Mouse (Mus musculus) left cerebral cortex, postnatal 36 days (tissue): Measurements from ENCODE around the gene Tmco5. TPM values are rescaled to one million over a fixed set of nuclear protein-coding genes. Genes with fewer than 3 reads are reported as not detected.

Source experiments
- DNase-seq, 2 experiments: peaks; one replicate each; pipeline ENCODE4 v3.0.0; 2021 to 2022; ENCODE audit warnings: low spot score in 2 of 2, mixed read lengths in 1 of 2
- intact Hi-C: fragments of 180-260 bp; cut with DNase I; formaldehyde crosslinking; loops from one replicate; pipeline ENCODE4 v1.15.1; 2025
- total RNA-seq, 2 experiments: library from RNA; stranded (reverse); gene quantifications; 2 replicates each; pipeline ENCODE4 v1.2.3; 2021

Tmco5 gene
- total RNA-seq = 1 to 10 TPM; 3.5 to 5.7 TPM

GRCm38 (mm10) chr2:116878391-116878790, at the start of gene Tmco5:
TSS of gene Tmco5 (plus strand) at chr2:116878691.
- intact Hi-C loops = no loop called here
- DNase-seq = no peak

- intact Hi-C loops = no loop called here
- DNase-seq = no peak
Observed at GRCm38 (mm10) chr2:116831863-116832262, 46.6 kb upstream of the Tmco5 start.

DNA sequence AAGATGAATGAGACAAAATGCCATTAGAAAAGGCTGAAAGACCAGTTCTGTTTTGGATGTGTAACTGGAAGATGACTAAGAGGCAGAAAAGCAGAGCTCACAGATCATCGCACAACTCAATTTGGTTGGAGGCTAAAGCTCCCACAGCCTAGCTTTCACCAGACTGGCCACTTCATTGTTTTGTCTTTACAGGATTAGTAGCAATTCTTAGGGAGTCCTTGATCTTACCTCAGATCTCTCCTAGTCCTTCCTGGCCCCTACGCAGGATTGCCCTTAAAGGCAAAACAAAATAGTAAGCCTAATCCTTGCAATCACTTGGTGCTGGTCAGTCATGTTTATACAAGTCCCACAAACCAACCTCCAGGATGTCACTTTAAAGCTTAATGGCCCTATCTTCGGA, 40.7 kb upstream of the Tmco5 start:
- intact Hi-C loops = no loop called here
- DNase-seq = no peak

DNA sequence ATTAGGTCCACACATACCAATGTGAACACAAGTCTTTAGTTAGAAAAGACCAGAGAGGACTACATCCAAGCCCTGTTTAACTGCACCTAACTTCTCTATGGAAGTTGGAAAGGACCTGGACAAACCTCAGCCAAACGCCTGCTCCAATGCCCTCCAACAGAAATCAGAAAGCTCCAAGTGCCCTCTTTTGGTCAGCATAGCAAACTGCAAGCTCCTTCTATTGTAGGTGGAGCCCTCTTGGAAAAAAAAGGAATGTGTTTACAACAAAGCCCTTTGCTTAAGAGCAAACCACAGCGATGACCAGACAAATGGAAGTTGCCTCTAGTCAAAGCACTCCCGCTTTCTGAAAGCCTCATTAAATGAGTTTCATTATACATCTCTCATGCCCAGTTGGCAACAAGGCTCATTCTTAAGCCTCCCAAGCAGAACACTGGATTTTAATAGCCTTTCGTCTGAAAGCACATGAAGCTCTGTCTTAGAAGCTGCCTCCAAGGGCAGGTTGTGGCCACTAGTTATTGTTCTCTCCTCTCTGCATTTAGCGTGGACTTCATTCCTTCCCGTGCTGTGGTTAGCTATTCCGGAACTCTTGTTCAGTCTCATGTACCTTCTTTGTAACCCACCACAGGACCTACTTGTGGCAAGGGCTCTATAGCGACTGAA, 39.8 kb upstream of the Tmco5 start:
- intact Hi-C loops = no loop called here
- peak in 1 of 2 experiments; percentile 13 for DNase-seq

DNA sequence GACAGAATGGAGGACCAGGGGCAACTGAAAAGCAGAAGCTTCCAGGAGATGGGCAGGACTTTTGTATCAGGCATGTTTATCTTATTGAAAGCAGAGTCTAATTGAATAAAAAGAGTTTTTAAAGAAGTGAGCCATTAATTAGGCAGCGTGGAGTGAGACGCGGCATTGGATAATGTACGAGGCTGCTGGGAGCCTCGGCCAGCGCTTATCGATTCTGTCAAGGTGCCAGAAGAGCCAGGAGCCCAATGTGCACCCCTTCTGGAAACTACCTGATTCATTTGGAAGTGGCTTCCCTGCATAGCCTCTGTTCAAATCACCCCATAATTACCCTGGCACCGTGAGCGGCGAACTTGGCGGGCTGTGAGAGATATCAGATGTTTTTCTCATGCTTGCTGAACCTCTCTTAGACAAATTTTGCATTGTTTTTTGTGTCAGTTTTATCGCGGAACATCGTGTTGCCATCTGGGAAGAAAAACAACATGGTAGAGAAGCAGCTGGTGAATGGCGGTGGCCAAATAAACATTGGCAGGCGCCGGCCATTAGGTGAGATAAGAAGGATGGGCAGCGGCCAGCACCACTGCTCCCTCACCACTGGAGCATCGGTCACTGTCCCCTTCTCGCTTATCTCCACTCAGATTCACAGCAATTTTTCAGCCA, 28.4 kb upstream of the Tmco5 start:
- intact Hi-C loops = no loop called here
- DNase-seq = no peak

GRCm38 (mm10) chr2:116851356-116851755, 27.1 kb upstream of the Tmco5 start:
- intact Hi-C loops = no loop called here
- no peak for DNase-seq

DNA sequence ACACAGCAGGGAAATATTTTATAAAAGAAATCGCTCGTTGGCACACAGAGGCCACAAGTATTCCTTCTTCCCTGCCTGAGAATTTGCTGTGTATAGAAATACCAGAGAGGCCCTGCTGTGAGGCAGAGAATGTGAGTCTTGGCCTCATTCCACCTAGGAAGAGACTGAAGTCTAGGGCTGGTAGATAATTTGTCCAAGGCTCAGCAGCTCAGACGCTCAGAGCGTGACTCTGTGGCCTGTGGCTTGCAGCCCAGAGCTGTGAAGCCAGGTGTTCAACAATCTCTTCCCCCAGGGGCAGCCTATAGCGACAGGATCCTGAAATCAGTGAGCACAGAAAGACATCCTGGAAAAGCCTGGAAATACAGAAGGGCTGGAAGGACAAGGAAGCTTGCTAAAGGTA, 26.2 kb upstream of the Tmco5 start:
- no peak for DNase-seq
- intact Hi-C loops = no loop called here

GRCm38 (mm10) chr2:116858703-116859102, 19.8 kb upstream of the Tmco5 start:
- intact Hi-C loops = no loop called here
- DNase-seq = no peak

GRCm38 (mm10) chr2:116876955-116877615, 1.4 kb upstream of the Tmco5 start:
- no peak for DNase-seq
- intact Hi-C loops = no loop called here

DNA sequence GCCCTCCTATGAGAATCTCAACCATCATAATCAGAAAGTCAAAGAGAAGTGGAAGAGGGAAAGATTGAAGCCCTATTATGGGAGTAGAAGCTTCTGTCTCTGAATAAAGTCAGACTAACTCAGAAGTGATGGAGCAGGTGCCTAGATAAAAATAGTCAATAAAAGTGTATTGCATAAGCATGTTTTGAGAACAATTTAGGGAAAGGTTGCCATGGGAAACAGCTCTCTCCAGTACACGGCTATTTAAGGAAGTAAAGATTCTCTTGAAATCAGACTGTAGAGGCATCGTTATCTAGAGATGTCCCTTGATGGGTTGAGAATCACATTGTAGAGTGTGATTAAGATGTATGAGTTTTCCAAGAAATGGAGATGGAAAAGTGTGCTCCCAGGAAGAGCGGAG, 1.2 kb downstream of the Tmco5 start:
- no peak for DNase-seq
- intact Hi-C loops = no loop called here

- no peak for DNase-seq
- intact Hi-C loops = no loop called here
Observed at GRCm38 (mm10) chr2:116893316-116893987, 15.0 kb downstream of the Tmco5 start.

DNA sequence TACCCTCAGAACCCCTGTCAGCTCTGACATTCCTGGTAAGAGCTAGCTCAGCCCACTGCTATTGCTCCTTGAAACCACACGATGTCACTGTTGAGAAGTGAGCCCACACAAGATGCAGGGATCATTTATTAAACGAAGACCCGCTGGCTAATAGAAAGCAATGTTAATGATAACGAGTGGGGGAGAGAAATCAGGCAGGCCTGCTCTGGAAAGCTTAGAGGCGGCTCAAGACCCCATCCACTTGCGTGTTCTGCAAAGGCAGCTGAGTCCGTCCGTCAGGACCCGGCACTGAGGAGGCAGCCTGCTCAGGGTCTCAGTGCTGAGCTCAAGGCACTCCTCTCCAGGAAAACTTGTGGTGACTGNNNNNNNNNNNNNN, 15.5 kb downstream of the Tmco5 start:
- DNase-seq = no peak
- intact Hi-C loops = no loop called here

DNA sequence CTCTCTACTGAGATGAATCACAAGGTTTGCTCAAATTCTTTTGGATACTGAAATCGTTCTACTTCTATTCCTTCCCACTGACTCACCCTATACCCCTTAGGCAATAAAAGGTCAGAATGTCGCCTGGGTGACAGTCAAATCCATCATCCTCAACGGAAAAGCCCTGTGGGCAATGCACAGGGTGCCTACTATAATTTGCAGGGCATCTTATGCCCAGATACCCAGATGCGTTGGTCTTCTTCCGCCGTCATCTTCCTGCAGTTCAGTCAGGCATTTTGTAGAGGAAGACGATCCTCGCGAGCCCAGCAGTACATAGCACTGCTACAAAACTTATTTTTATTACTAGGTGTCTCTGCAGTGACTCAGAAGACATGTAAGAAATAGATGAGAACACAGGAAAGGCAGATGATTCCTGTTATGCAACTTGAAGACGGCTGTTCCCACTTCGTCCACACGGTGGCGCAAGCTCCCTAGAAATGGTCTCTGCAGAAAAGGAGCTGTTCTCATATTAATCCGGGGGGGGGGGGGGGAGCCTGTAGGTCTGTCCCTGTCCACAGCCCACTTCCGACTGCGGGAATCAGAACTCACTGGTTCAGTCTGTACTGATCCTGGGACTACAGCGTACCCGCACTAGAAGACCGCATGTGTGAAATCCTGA, 21.3 kb downstream of the Tmco5 start:
- intact Hi-C loops = loop anchor here (1.0 to 5.0 kb wide), 5 partner anchors 221 to 538 kb away; partner anchors contain the start of gene Fam98b
- peak; percentile 96 to 98 for DNase-seq

DNA sequence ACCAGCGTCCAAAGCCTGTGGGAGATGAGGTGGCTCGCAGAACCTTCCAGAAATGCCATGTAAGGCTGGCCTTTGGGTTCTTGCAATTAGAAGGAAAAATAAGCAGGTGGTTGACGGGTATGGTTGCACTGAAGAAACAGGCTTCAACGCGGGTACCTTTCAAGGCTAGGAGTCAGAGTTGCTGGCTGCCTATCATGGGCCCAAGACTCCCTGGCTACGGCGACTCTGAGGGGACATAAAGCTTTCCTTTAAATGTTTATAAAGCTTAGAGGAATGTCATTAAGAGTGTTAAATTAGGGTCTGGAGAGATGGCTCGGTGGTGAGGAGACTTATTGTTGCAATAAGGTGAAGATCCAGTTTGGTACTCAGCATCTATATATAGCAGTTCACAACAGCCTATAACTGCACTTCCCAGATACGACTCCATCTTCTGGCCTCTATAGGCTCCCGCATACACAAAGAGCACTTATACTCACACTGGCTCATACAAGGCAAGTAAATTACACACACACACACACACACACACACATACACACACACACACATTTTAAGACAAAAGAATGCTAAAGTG, 21.9 kb downstream of the Tmco5 start:
- intact Hi-C loops = loop anchor here (1.0 kb wide), 3 partner anchors 220 to 331 kb away; no protein-coding TSS in a partner anchor
- DNase-seq = no peak

- intact Hi-C loops = no loop called here
- DNase-seq = no peak
Observed at GRCm38 (mm10) chr2:116908268-116908667, 29.8 kb downstream of the Tmco5 start.

GRCm38 (mm10) chr2:116912334-116913070, 34.0 kb downstream of the Tmco5 start:
- DNase-seq = no peak
- intact Hi-C loops = no loop called here

DNA sequence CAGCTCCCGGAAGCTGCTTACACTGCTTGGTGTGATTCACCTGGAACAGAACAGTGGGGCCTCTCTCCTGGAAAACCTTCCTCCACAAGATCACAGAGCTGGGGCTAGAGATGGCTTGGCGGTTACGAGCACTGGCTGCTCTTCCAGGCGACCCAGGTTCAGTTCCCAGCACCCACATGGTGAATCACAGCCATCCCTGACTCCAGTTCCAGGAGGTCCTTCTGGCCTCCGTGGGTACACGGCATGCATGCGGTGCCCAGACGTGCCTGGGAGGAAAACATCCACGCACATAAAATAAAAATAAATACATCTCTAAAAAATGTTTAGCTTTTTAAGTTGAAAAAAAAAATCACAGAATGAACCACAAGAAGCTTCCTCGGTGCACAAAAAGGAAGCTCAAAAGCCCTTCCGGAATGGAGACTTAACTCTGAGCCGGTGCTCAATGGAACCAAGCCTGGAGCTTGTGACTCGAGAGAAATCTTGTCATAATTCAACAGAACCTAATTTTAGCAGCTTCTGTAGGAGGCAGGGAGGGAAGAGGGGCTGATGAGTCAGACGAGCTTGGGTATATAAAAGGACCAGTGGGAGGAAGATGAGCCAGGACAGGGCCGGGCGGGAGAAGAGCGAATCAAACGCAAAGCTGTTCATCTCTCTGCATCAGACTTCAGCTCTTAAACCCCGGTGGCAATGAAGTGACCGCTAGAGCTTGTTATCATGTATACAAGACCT, 35.4 kb downstream of the Tmco5 start:
- DNase-seq = peak; percentile 80 to 85
- intact Hi-C loops = loop anchor here (2.0 kb wide), 3 partner anchors 47 to 207 kb away; partner anchors contain the start of gene Spred1

- peak; percentile 42 to 47 for DNase-seq
- intact Hi-C loops = loop anchor here (2.0 kb wide), 3 partner anchors 46 to 206 kb away; partner anchors contain the start of gene Spred1
Observed at GRCm38 (mm10) chr2:116914636-116915035, 36.1 kb downstream of the Tmco5 start.
